Mouse (Mus musculus) ES-Bruce4 (cell line): ENCODE results near the gene Mib2. TPM values are rescaled to one million over a fixed set of nuclear protein-coding genes. Genes with fewer than 3 reads are reported as not detected.
A peak's percentile ranks its signal among the peaks of the same experiment; 100 is the strongest.

Experiments
- H3K27ac ChIP-seq: 2 replicates; pipeline ENCODE4 v1.5.1; 2012; ENCODE audit warnings: low read length, inconsistent platforms; ENCODE audit not compliant: insufficient read depth
- H3K27me3 ChIP-seq: 2 replicates; pipeline ENCODE4 v1.6.1; 2012; ENCODE audit warnings: mild to moderate bottlenecking, low read length, inconsistent platforms; ENCODE audit not compliant: control insufficient read depth, poor library complexity, insufficient read depth, severe bottlenecking
- H3K36me3 ChIP-seq: 2 replicates; pipeline ENCODE4 v1.6.1; 2012; ENCODE audit warnings: inconsistent platforms, mild to moderate bottlenecking, low read length, moderate library complexity; ENCODE audit not compliant: control insufficient read depth, poor library complexity, insufficient read depth, severe bottlenecking
- H3K4me1 ChIP-seq: one replicate; pipeline ENCODE4 v1.8.1; 2011; ENCODE audit warnings: low read length; ENCODE audit not compliant: control insufficient read depth, insufficient read depth
- H3K4me3 ChIP-seq: 2 replicates; pipeline ENCODE4 v1.5.1; 2011; ENCODE audit warnings: low read depth, mild to moderate bottlenecking, low read length
- H3K9ac ChIP-seq: 2 replicates; pipeline ENCODE4 v1.6.1; 2012; ENCODE audit warnings: low read depth, mild to moderate bottlenecking, inconsistent platforms; ENCODE audit not compliant: poor library complexity, severe bottlenecking
- H3K9me3 ChIP-seq: replicated peaks from 2 replicates; pipeline ENCODE4 v1.6.1; 2012; ENCODE audit warnings: mild to moderate bottlenecking, low read length, inconsistent platforms; ENCODE audit not compliant: control insufficient read depth, poor library complexity, insufficient read depth, severe bottlenecking
- CTCF ChIP-seq: IDR thresholded peaks from one replicate; pipeline ENCODE4 v1.8.1; 2011; ENCODE audit warnings: low read depth, low read length
- EP300 ChIP-seq: IDR thresholded peaks from 2 replicates; pipeline ENCODE4 v1.6.1; 2011; ENCODE audit warnings: low read depth, low read length; ENCODE audit not compliant: insufficient read depth
- POLR2A ChIP-seq: IDR thresholded peaks from one replicate; pipeline ENCODE4 v1.8.1; 2011; ENCODE audit warnings: low read length; ENCODE audit not compliant: insufficient read depth
- polyA plus RNA-seq: library from polyadenylated mRNA; stranded (reverse); fragments of >200 nt; gene quantifications from 2 replicates; pipeline ENCODE4 v1.2.4, GENCODE M21; 2011; ENCODE audit warnings: low read depth; ENCODE audit not compliant: missing spikeins, insufficient read depth, insufficient read length

Gene Mib2
- polyA plus RNA-seq, 1 experiment = 13.4 TPM

- TF ChIP-seq POLR2A (no peak), EP300 (no peak), CTCF (no peak)
- Histone ChIP-seq H3K9ac (no peak overlapping the region), H3K27ac (no peak overlapping the region), H3K27me3 (no peaks in the 10 kb centered on the region), H3K4me3 (no peak overlapping the region), H3K4me1 (no peaks in the 10 kb centered on the region), H3K36me3 (peaks cover 59% of the 10 kb centered on the region), H3K9me3 (no peaks in the 10 kb centered on the region)
Measured at GRCm38 (mm10) chr4:155635766-155636499, 33.1 kb downstream of the Mib2 start.

DNA sequence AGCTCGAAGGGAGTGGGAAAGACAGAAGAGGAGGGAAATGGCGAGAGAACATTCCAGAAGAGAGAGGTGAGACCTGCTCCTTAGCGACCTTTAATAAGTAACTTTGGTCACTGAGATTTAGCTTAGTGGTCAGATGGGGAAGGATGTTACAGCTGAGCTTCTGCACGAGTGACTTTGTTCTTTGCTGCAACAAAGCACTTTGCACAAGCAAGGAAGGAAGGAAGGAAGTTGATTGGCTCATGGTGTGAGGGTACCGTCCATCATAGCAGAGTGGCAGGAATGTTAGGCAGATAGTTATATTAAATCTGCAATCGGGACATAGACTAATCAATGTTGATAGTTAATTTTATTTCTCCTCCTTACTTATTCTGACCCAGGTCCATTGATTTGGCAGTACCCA is 38.7 kb downstream of the Mib2 start:
- Histone ChIP-seq H3K27ac (no peak overlapping the region), H3K36me3 (peaks cover 55% of the 10 kb centered on the region), H3K27me3 (no peaks in the 10 kb centered on the region), H3K4me3 (no peak overlapping the region), H3K9me3 (no peaks in the 10 kb centered on the region), H3K9ac (no peak overlapping the region), H3K4me1 (no peaks in the 10 kb centered on the region)
- TF ChIP-seq EP300 (no peak), POLR2A (no peak), CTCF (no peak)

GRCm38 (mm10) chr4:155624338-155625291 is 44.4 kb downstream of the Mib2 start, which contains the start of gene Cdk11b:
TSS of gene Cdk11b (plus strand) at chr4:155624854.
- H3K4me3 ChIP-seq = peak within 1 kb of the TSS; percentile 93
- no peaks in the 10 kb centered on the region for H3K4me1 ChIP-seq
- H3K27me3 ChIP-seq = no peaks in the 10 kb centered on the region
- peak within 1 kb of the TSS; percentile 25 for H3K27ac ChIP-seq
- H3K36me3 ChIP-seq = peaks cover 30% of the 10 kb centered on the region
- peak within 1 kb of the TSS; percentile 47 for H3K9ac ChIP-seq
- H3K9me3 ChIP-seq = no peaks in the 10 kb centered on the region
- TF ChIP-seq CTCF (no peak), EP300 (0 out of 2 replicates have a peak, but pooled peaks have one; percentile 43), POLR2A (peak; percentile 93)

DNA sequence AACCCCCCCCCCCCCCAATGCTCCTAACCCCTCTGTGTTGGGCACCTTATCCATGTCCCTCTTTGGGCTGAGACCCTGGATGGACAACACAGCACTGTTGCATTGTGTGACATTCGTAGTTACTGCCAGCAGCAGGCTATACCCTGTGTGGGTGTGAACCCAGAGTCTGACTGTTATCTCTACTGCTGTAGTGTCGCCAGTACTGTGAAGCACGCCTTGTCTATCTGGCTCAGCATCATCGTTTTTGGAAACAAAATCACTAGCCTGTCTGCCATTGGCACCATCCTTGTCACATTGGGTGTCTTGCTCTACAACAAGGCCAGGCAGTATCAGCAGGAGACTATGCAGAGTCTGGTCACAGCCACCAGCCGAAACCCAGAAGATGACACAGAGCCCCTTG is 50.7 kb downstream of the Mib2 start:
- TF ChIP-seq EP300 (no peak), POLR2A (no peak), CTCF (no peak)
- H3K4me3 ChIP-seq = no peak overlapping the region
- H3K4me1 ChIP-seq = no peaks in the 10 kb centered on the region
- no peak overlapping the region for H3K9ac ChIP-seq
- H3K36me3 ChIP-seq = peaks cover 40% of the 10 kb centered on the region
- no peak overlapping the region for H3K27ac ChIP-seq
- no peaks in the 10 kb centered on the region for H3K27me3 ChIP-seq
- H3K9me3 ChIP-seq = no peaks in the 10 kb centered on the region

- H3K27me3 ChIP-seq = no peaks in the 10 kb centered on the region
- H3K36me3 ChIP-seq = peaks cover 38% of the 10 kb centered on the region
- H3K9ac ChIP-seq = no peak overlapping the region
- H3K27ac ChIP-seq = no peak overlapping the region
- TF ChIP-seq EP300 = no peak
- TF ChIP-seq POLR2A = no peak
- TF ChIP-seq CTCF = no peak
- H3K9me3 ChIP-seq = no peaks in the 10 kb centered on the region
- no peak overlapping the region for H3K4me3 ChIP-seq
- no peaks in the 10 kb centered on the region for H3K4me1 ChIP-seq
Measured at GRCm38 (mm10) chr4:155613264-155613663, 55.7 kb downstream of the Mib2 start.
